Mouse (Mus musculus): ENCODE measurements around the gene Tyrobp. TPM values are rescaled to one million over a fixed set of nuclear protein-coding genes. Genes with fewer than 3 reads are reported as not detected.

Tyrobp gene
- polyA plus RNA-seq, 1 experiment from 2014 or later, result 8.6 TPM

DNA sequence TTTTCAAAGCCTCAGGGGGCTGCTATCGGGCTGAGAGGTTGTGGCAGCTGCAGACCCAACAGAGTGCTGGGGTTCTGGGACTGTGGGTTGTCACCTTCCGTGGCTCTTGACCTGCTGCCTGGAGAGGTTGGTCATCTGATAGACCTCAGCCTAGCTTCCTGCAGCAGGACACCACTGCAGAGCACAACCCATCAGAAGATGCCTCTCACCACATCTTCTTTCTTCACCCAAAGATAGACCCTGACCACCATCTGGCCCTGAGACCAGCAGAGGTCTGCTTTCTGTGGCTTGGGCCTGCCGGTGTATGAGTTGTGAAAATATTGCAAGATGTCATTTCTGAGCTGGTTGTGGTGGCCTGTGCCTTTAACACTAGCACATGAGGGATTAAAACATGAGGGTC lies 2.5 kb upstream of the Tyrobp start:
- WGBS, result 78% methylated on average over 3 of the region's 3 CpGs
- Histone ChIP-seq H3K9me3 (replicated peaks) (no peaks in the 10 kb centered on the region), H3K27ac (no peak overlapping the region), H3K36me3 (no peaks in the 10 kb centered on the region), H3K4me1 (no peaks in the 10 kb centered on the region), H3K4me3 (no peak overlapping the region), H3K27me3 (ENCODE audit: low read depth, poor library complexity, severe bottlenecking) (no peaks in the 10 kb centered on the region)
- no peak for DNase-seq (ENCODE audit: low spot score)

DNA sequence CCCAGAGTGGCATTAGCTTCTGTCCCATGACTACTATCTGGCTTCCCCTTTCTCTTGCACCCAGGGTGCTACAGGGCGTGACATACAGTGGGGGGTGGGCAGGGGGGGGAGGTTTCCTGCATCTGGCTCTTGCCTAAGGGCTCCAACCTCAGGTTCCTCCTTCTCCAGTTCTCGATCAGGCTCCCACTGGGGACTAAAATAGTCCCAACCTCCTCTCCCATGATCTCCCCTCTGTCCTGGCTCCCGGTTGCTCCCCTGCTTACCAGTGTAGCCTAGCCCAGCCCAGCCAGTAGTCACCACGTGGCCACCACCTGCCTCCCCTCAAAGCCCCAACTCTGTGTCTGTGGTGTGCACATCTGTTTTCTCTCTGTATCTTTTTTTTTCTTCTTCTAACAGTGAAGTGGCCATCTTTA lies 819 bp upstream of the Tyrobp start:
- Histone ChIP-seq H3K9me3 (replicated peaks) (no peaks in the 10 kb centered on the region), H3K27me3 (ENCODE audit: low read depth, poor library complexity, severe bottlenecking) (no peaks in the 10 kb centered on the region), H3K36me3 (no peaks in the 10 kb centered on the region), H3K4me3 (no peak overlapping the region), H3K27ac (no peak overlapping the region), H3K4me1 (no peaks in the 10 kb centered on the region)
- DNase-seq (ENCODE audit: low spot score), result no peak
- 55% methylated on average over 4 of the region's 4 CpGs for WGBS

DNA sequence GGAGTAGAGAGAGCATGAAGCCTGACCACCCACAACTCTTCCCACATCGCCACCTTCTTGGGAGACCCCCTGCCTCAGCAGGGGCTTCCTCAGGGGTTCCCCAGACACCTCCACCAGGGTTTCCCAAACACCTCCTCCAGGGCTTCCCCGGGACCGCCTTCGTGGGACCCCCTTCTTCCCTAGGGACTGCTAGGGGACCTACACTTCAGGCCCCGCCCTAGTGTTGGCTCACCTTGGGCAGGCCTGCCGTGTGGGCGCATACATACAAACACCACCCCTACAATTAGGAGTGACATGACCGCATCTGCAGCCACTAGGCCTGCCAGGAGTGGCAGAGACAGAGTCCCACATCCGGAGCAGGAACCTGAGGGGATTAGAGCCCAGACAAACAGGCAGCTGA lies 4.3 kb downstream of the Tyrobp start:
- peaks cover 17% of the 10 kb centered on the region for H3K4me1 ChIP-seq
- no peaks in the 10 kb centered on the region for H3K36me3 ChIP-seq
- peaks cover 36% of the 10 kb centered on the region for H3K27me3 ChIP-seq (ENCODE audit: low read depth, poor library complexity, severe bottlenecking)
- WGBS, result 71% methylated on average over 9 of the region's 9 CpGs
- no peak overlapping the region for H3K27ac ChIP-seq
- no peak overlapping the region for H3K4me3 ChIP-seq
- no peaks in the 10 kb centered on the region; the same call in 1 of the 2 replicates for H3K9me3 ChIP-seq (replicated peaks)
- no peak for DNase-seq (ENCODE audit: low spot score)

GRCm38 (mm10) chr7:30419561-30420499 lies 6.3 kb downstream of the Tyrobp start, which contains the start of gene Hcst:
Hcst (minus strand) TSS chr7:30419854.
- H3K4me3 ChIP-seq, result no peak within 1 kb of the TSS

GRCm38 (mm10) chr7:30420673-30421072 lies 7.1 kb downstream of the Tyrobp start:
- Histone ChIP-seq H3K27me3 (ENCODE audit: low read depth, poor library complexity, severe bottlenecking) (peaks cover 51% of the 10 kb centered on the region), H3K36me3 (peaks cover 6% of the 10 kb centered on the region), H3K27ac (no peak overlapping the region), H3K4me1 (peaks cover 22% of the 10 kb centered on the region), H3K4me3 (no peak overlapping the region), H3K9me3 (replicated peaks) (no peaks in the 10 kb centered on the region; the same call in 1 of the 2 replicates)
- DNase-seq (ENCODE audit: low spot score), result no peak
- 84% methylated on average over 3 of the region's 3 CpGs for WGBS

More at GRCm38 (mm10) chr7:30419561-30420499, 6.3 kb downstream of the Tyrobp start, which contains the start of gene Hcst:
- H3K9me3 ChIP-seq (replicated peaks), result no peaks in the 10 kb centered on the region; the same call in 1 of the 2 replicates
- H3K36me3 ChIP-seq, result no peaks in the 10 kb centered on the region
- no peak for DNase-seq (ENCODE audit: low spot score)
- no peak within 1 kb of the TSS for H3K27ac ChIP-seq
- 77% methylated on average over 10 of the region's 10 CpGs for WGBS
- peaks cover 22% of the 10 kb centered on the region for H3K4me1 ChIP-seq
- H3K27me3 ChIP-seq (ENCODE audit: low read depth, poor library complexity, severe bottlenecking), result peaks cover 51% of the 10 kb centered on the region

DNA sequence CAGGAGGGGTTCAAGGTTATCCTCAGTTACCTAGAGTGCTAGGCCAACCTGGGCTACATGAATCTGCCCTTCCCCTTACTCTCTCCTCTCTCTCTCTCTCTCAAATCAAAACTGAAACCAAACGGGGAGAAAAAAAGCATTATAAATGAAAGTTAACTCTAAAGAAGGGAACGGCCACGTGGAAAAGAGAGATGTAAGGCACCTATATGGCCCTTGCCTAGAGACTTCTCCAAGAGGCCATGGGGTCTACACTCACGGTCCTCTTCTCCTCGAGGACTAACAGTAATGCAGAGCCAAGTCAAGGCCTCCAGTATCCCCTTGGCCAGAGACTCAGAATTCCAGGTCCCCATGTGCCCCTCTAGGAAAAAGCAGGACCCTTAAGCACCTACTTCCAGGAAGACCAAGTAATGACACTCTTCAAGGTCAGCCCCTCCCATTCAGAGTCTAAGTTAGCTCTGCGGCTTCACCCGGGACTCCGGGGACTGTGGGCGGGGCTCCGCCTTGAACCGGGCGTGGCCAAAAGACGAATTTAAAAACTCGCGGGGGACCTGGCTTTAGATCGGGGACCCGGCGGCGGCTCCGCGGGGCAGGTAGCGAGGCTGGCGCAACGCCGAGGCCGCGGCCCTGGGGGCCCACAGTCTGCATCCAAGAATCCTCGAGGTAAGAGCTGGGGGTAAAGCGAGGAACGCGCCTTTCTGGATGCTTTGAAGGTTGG lies 7.8 kb downstream of the Tyrobp start, which contains the start of gene Nfkbid:
Nfkbid (plus strand) TSS at position 558 of the 715 bp plus-strand sequence.
- peaks cover 22% of the 10 kb centered on the region for H3K4me1 ChIP-seq
- H3K36me3 ChIP-seq, result peaks cover 8% of the 10 kb centered on the region
- WGBS, result 12% methylated on average over 31 of the region's 31 CpGs
- H3K9me3 ChIP-seq (replicated peaks), result no peaks in the 10 kb centered on the region; the same call in 1 of the 2 replicates
- H3K27me3 ChIP-seq (ENCODE audit: low read depth, poor library complexity, severe bottlenecking), result peaks cover 51% of the 10 kb centered on the region
- peak within 1 kb of the TSS; percentile 54 for H3K27ac ChIP-seq
- H3K4me3 ChIP-seq, result peak within 1 kb of the TSS; percentile 70
- peak; percentile 42 for DNase-seq (ENCODE audit: low spot score)

GRCm38 (mm10) chr7:30421890-30422435 lies 8.4 kb downstream of the Tyrobp start:
- peaks cover 22% of the 10 kb centered on the region for H3K4me1 ChIP-seq
- WGBS, result under 1% methylated on average over 45 of the region's 45 CpGs
- H3K27ac ChIP-seq, result peak overlapping the region; percentile 54
- no peaks in the 10 kb centered on the region; the same call in 1 of the 2 replicates for H3K9me3 ChIP-seq (replicated peaks)
- peaks cover 8% of the 10 kb centered on the region for H3K36me3 ChIP-seq
- peak; percentile 85 for DNase-seq (ENCODE audit: low spot score)
- peak overlapping the region; percentile 70 for H3K4me3 ChIP-seq
- H3K27me3 ChIP-seq (ENCODE audit: low read depth, poor library complexity, severe bottlenecking), result peaks cover 51% of the 10 kb centered on the region

DNA sequence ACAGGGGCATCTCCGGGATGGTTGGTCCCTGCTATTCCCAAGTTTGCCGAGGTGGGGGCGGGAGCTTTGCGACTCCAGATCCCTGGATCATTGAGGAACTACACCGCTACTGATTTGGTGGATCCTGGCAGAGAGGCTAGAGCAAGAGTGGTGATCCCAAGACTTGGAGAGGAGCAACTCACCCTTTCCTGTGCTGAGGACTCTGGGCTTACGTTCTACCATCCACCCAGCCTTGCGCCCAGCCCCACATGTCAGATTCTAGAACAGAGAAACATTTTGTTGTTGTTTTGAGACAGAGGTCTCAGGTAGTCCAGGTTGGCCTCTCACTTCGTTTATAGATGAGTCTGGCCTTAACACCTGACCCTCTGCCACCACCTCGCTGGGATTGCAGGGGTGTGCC lies 9.0 kb downstream of the Tyrobp start:
- Histone ChIP-seq H3K27ac (peak overlapping the region; percentile 54; the same call in 1 of the 2 replicates), H3K4me3 (peak overlapping the region; percentile 70), H3K4me1 (peaks cover 22% of the 10 kb centered on the region), H3K9me3 (replicated peaks) (no peaks in the 10 kb centered on the region; the same call in 1 of the 2 replicates), H3K27me3 (ENCODE audit: low read depth, poor library complexity, severe bottlenecking) (peaks cover 51% of the 10 kb centered on the region), H3K36me3 (peaks cover 8% of the 10 kb centered on the region)
- DNase-seq (ENCODE audit: low spot score), result no peak
- 15% methylated on average over 9 of the region's 9 CpGs for WGBS

DNA sequence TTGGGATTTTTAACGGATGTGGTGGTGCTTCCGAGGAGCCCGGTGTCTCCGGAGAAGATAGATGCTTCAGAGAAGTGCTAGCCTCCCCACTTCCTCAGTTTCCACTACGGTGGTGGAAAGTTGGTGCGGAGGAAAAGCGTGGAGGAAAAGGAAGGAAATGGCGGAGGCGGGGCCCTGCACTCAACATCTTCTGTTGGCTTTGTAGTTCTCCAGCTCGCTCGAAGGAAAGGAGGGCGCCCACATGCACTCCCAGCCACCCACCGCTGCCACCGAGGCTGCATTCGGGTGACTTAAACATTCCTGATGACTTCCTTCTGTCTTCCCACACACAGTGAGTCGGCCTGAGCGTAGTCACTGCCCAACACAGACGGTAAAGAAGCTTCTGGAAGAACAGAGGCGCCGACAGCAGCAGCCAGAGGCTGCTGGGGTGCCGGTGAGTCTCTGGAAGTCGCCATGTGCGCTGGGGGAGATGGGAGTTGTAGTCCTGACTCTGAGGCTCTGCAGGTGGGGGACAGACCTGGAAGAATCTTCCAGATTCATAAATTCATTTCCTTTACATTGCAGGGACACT lies 9.6 kb downstream of the Tyrobp start:
- DNase-seq (ENCODE audit: low spot score), result no peak
- H3K9me3 ChIP-seq (replicated peaks), result no peaks in the 10 kb centered on the region; the same call in 1 of the 2 replicates
- peaks cover 22% of the 10 kb centered on the region for H3K4me1 ChIP-seq
- 51% methylated on average over 23 of the region's 23 CpGs for WGBS
- peak overlapping the region; percentile 34; the same call in 1 of the 2 replicates for H3K27ac ChIP-seq
- H3K27me3 ChIP-seq (ENCODE audit: low read depth, poor library complexity, severe bottlenecking), result peaks cover 51% of the 10 kb centered on the region
- H3K36me3 ChIP-seq, result peaks cover 8% of the 10 kb centered on the region
- peak overlapping the region; percentile 70 for H3K4me3 ChIP-seq

GRCm38 (mm10) chr7:30429327-30429726 lies 15.8 kb downstream of the Tyrobp start:
- no peaks in the 10 kb centered on the region for H3K9me3 ChIP-seq (replicated peaks)
- peaks cover 8% of the 10 kb centered on the region for H3K36me3 ChIP-seq
- no peak overlapping the region for H3K4me3 ChIP-seq
- H3K27ac ChIP-seq, result no peak overlapping the region
- no peak for DNase-seq (ENCODE audit: low spot score)
- no peaks in the 10 kb centered on the region for H3K4me1 ChIP-seq
- H3K27me3 ChIP-seq (ENCODE audit: low read depth, poor library complexity, severe bottlenecking), result no peaks in the 10 kb centered on the region

DNA sequence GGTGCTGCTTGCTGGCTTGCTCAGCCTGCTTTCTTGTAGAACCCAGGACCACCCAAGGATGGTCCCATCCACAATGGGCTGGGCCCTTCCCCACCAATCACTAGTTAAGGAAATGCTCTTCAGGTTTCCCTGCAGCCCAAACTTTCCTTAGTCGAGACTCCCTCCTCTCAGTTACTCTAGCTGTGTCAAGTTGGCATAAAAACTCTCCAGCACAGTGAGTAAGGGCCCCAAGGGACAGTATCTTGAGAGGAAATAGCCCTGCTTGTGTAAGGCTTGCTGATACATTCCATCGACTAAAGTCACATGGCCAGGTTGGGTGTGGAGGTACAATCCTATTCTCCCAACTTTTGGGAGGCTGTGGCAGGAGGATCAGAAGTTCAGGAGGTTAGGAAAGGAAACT lies 16.6 kb downstream of the Tyrobp start:
- DNase-seq (ENCODE audit: low spot score), result no peak
- WGBS, result 65% methylated on average over 2 of the region's 2 CpGs
- Histone ChIP-seq H3K27ac (no peak overlapping the region), H3K36me3 (peaks cover 6% of the 10 kb centered on the region), H3K27me3 (ENCODE audit: low read depth, poor library complexity, severe bottlenecking) (peaks cover 6% of the 10 kb centered on the region), H3K9me3 (replicated peaks) (no peaks in the 10 kb centered on the region), H3K4me1 (no peaks in the 10 kb centered on the region), H3K4me3 (no peak overlapping the region)

DNA sequence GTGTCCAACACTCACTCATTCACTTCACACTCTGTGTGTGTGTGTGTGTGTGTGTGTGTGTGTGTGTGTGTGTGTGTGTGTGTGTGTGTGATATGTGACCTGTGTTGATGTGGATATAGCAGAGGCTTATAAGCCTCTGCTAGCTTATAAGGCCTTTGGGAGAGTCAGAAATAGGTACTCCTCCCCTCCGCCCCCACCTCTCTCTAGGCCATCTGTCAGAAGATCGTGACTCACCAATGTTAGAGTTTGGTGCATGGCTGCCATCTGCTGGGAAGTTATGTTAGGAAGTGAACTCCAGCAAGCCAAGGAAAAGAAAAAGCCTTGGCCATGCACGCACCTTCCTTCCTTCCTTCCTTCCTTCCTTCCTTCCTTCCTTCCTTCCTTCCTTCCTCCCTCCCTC lies 18.2 kb downstream of the Tyrobp start:
- WGBS, result 14% methylated on average over 3 of the region's 3 CpGs

More for the DNA sequence above, 18.2 kb downstream of the Tyrobp start:
- no peaks in the 10 kb centered on the region for H3K9me3 ChIP-seq (replicated peaks)
- H3K4me3 ChIP-seq, result no peak overlapping the region
- no peak overlapping the region for H3K27ac ChIP-seq
- peaks cover 22% of the 10 kb centered on the region for H3K27me3 ChIP-seq (ENCODE audit: low read depth, poor library complexity, severe bottlenecking)
- DNase-seq (ENCODE audit: low spot score), result no peak
- no peaks in the 10 kb centered on the region for H3K4me1 ChIP-seq
- no peaks in the 10 kb centered on the region for H3K36me3 ChIP-seq

Measured in limb, embryonic 10.5 days (tissue).